Mouse (Mus musculus) hindbrain, embryonic 13.5 days (tissue): ENCODE data around the gene Mrgpra2a. TPM values are rescaled to one million over a fixed set of nuclear protein-coding genes. Genes with fewer than 3 reads are reported as not detected.

Source experiments
- polyA plus RNA-seq: library from polyadenylated mRNA; unstranded; fragments of >200 nt; fragmentation: Nextera tagmentation; extraction: Ambion mirVana; gene quantifications from 2 replicates; pipeline ENCODE4 v1.2.1, GENCODE M21; 2015

Mrgpra2a gene
- polyA plus RNA-seq, 1 experiment from 2014 or later = not detected

Other genes starting within 250 kb of the Mrgpra2a start
- not detected in 2 replicates for gene Mrgpra6, start 247.2 kb downstream of the Mrgpra2a start, polyA plus RNA-seq
- gene Mrgpra9, start 199.3 kb downstream of the Mrgpra2a start, polyA plus RNA-seq = not detected in 2 replicates
- gene Mrgpra1, start 97.9 kb downstream of the Mrgpra2a start, polyA plus RNA-seq = not detected in 2 replicates
- not detected in 2 replicates for gene Mrgpra2b, start 76.7 kb upstream of the Mrgpra2a start, polyA plus RNA-seq
- gene Mrgpra3, start 149.2 kb upstream of the Mrgpra2a start, polyA plus RNA-seq = not detected in 2 replicates